Mouse (Mus musculus) C2C12 (cell line): ENCODE measurements around the gene Orai3. TPM values are rescaled to one million over a fixed set of nuclear protein-coding genes. Genes with fewer than 3 reads are reported as not detected.

Experiments used
- H3K27me3 ChIP-seq: one replicate; pipeline ENCODE4 v1.6.1; 2011; ENCODE audit not compliant: control insufficient read depth, insufficient read depth, insufficient read length
- H3K36me3 ChIP-seq: one replicate; pipeline ENCODE4 v1.6.1; 2011; ENCODE audit not compliant: control insufficient read depth, insufficient read depth
- H3K4me3 ChIP-seq: one replicate; pipeline ENCODE4 v1.5.1; 2011; ENCODE audit warnings: mild to moderate bottlenecking, control low read depth; ENCODE audit not compliant: poor library complexity, insufficient read depth, severe bottlenecking
- H3K79me2 ChIP-seq: one replicate; pipeline ENCODE4 v1.6.1; 2011; ENCODE audit not compliant: control insufficient read depth, insufficient read depth
- H3K79me3 ChIP-seq: one replicate; pipeline ENCODE4 v1.6.1; 2011; ENCODE audit warnings: low read depth, control low read depth
- H3ac ChIP-seq: one replicate; pipeline ENCODE3; 2011; ENCODE audit warnings: low read depth; ENCODE audit not compliant: control insufficient read depth, insufficient read length
- CEBPB ChIP-seq: IDR thresholded peaks from one replicate; pipeline ENCODE4 v1.6.1; 2011; ENCODE audit warnings: low read depth, mild to moderate bottlenecking, control low read depth, moderate library complexity
- CTCF ChIP-seq: IDR thresholded peaks from one replicate; pipeline ENCODE4 v1.5.1; 2011; ENCODE audit not compliant: control insufficient read depth, insufficient read depth, insufficient read length
- FOSL1 ChIP-seq: IDR thresholded peaks from one replicate; pipeline ENCODE4 v1.8.0; 2011; ENCODE audit warnings: mild to moderate bottlenecking, low read length; ENCODE audit not compliant: poor library complexity, insufficient read depth, severe bottlenecking
- MAX ChIP-seq: IDR thresholded peaks from one replicate; pipeline ENCODE4 v1.6.1; 2011; ENCODE audit warnings: mild to moderate bottlenecking, control low read depth
- MYOD1 ChIP-seq: IDR thresholded peaks from one replicate; pipeline ENCODE4 v1.6.1; 2011; ENCODE audit warnings: low read depth; ENCODE audit not compliant: control insufficient read depth, insufficient read length
- MYOG ChIP-seq: IDR thresholded peaks from one replicate; pipeline ENCODE4 v1.6.1; 2011; ENCODE audit not compliant: control insufficient read depth, insufficient read length; ENCODE audit errors: extremely low read depth
- USF1 ChIP-seq: IDR thresholded peaks from one replicate; pipeline ENCODE4 v1.6.1; 2011; ENCODE audit warnings: low read depth, mild to moderate bottlenecking, control low read depth, moderate library complexity
- polyA plus RNA-seq: library from polyadenylated mRNA; unstranded; fragments of >200 nt; fragmentation: generic; extraction: Trizol; gene quantifications from one replicate; pipeline ENCODE4 v1.2.1, GENCODE M21; 2012; ENCODE audit warnings: missing spikeins

The Orai3 gene
- polyA plus RNA-seq, 1 experiment, result 15.0 TPM

GRCm38 (mm10) chr7:127768346-127768996 is 1.1 kb upstream of the Orai3 start:
- Histone ChIP-seq H3K27me3 (no peaks in the 10 kb centered on the region), H3K4me3 (no peak overlapping the region), H3K36me3 (peaks cover 27% of the 10 kb centered on the region), H3K79me3 (no peaks in the 10 kb centered on the region), H3K79me2 (peaks cover 12% of the 10 kb centered on the region), H3ac (no peak overlapping the region)
- no peak for TF ChIP-seq USF1
- TF ChIP-seq CTCF, result no peak
- TF ChIP-seq CEBPB, result no peak
- TF ChIP-seq MYOD1, result no peak
- TF ChIP-seq MAX, result no peak
- no peak for TF ChIP-seq MYOG
- TF ChIP-seq FOSL1, result no peak

- TF ChIP-seq CEBPB, result no peak
- H3ac ChIP-seq, result no peak overlapping the region
Measured at GRCm38 (mm10) chr7:127768997-127769593, 520 bp upstream of the Orai3 start.

GRCm38 (mm10) chr7:127770039-127770905 is 657 bp downstream of the Orai3 start:
- peak overlapping the region; percentile 83 for H3ac ChIP-seq
- no peaks in the 10 kb centered on the region for H3K79me3 ChIP-seq
- H3K4me3 ChIP-seq, result peak overlapping the region; percentile 37
- no peak for TF ChIP-seq FOSL1
- TF ChIP-seq CEBPB, result no peak
- TF ChIP-seq MYOG, result no peak
- no peak for TF ChIP-seq CTCF
- no peak for TF ChIP-seq MAX
- no peak for TF ChIP-seq USF1
- no peak for TF ChIP-seq MYOD1
- H3K79me2 ChIP-seq, result peaks cover 12% of the 10 kb centered on the region
- no peaks in the 10 kb centered on the region for H3K27me3 ChIP-seq
- peaks cover 13% of the 10 kb centered on the region for H3K36me3 ChIP-seq

More at GRCm38 (mm10) chr7:127768997-127769593, 520 bp upstream of the Orai3 start:
- Histone ChIP-seq H3K27me3 (no peaks in the 10 kb centered on the region), H3K36me3 (peaks cover 22% of the 10 kb centered on the region), H3K79me3 (no peaks in the 10 kb centered on the region), H3K4me3 (peak overlapping the region; percentile 37), H3K79me2 (peaks cover 12% of the 10 kb centered on the region)

- Histone ChIP-seq H3K36me3 (peaks cover 7% of the 10 kb centered on the region), H3K79me2 (peaks cover 12% of the 10 kb centered on the region), H3K79me3 (no peaks in the 10 kb centered on the region), H3K4me3 (no peak overlapping the region), H3K27me3 (no peaks in the 10 kb centered on the region), H3ac (no peak overlapping the region)
- TF ChIP-seq MYOG (no peak), MYOD1 (no peak), MAX (no peak), FOSL1 (no peak), USF1 (no peak), CEBPB (no peak), CTCF (no peak)
Measured at GRCm38 (mm10) chr7:127771262-127771661, 1.6 kb downstream of the Orai3 start.

GRCm38 (mm10) chr7:127772080-127772479 is 2.5 kb downstream of the Orai3 start:
- peaks cover 12% of the 10 kb centered on the region for H3K79me2 ChIP-seq
- TF ChIP-seq MAX (no peak), MYOG (no peak), USF1 (no peak), FOSL1 (no peak), CTCF (no peak), CEBPB (no peak), MYOD1 (no peak)
- H3ac ChIP-seq, result no peak overlapping the region
- H3K27me3 ChIP-seq, result no peaks in the 10 kb centered on the region
- H3K79me3 ChIP-seq, result no peaks in the 10 kb centered on the region
- no peak overlapping the region for H3K4me3 ChIP-seq
- H3K36me3 ChIP-seq, result peaks cover 7% of the 10 kb centered on the region

- no peaks in the 10 kb centered on the region for H3K79me3 ChIP-seq
- no peaks in the 10 kb centered on the region for H3K27me3 ChIP-seq
- TF ChIP-seq MYOD1 (no peak), CTCF (no peak), MYOG (no peak)
- H3K36me3 ChIP-seq, result peaks cover 6% of the 10 kb centered on the region
- no peak overlapping the region for H3ac ChIP-seq
- H3K79me2 ChIP-seq, result peaks cover 13% of the 10 kb centered on the region
- H3K4me3 ChIP-seq, result no peak overlapping the region
Measured at GRCm38 (mm10) chr7:127772557-127772956, 2.9 kb downstream of the Orai3 start.
